Mouse (Mus musculus) myocyte (in vitro differentiated cells): ENCODE measurements at regions not wholly inside any gene's neighbourhood (a gene's known extent, or its start where the extent isn't known, plus 50 kb on each side); places are given as distances from the start of the nearest gene placed in this dataset.

Experiments used
- H3K27me3 ChIP-seq: one replicate; pipeline ENCODE4 v1.6.1; 2011; ENCODE audit not compliant: control insufficient read depth, insufficient read depth, insufficient read length
- H3K36me3 ChIP-seq: one replicate; pipeline ENCODE4 v1.6.1; 2011; ENCODE audit not compliant: control insufficient read depth, insufficient read depth
- H3K4me2 ChIP-seq: one replicate; pipeline ENCODE4 v1.6.1; 2011; ENCODE audit warnings: low read depth, control low read depth
- H3K4me3 ChIP-seq: one replicate; pipeline ENCODE4 v1.5.1; 2011; ENCODE audit warnings: mild to moderate bottlenecking, control low read depth, moderate library complexity
- H3K79me2 ChIP-seq: one replicate; pipeline ENCODE4 v1.6.1; 2011; ENCODE audit not compliant: control insufficient read depth, insufficient read depth
- H3ac ChIP-seq: one replicate; pipeline ENCODE4 v1.6.1; 2011; ENCODE audit not compliant: control insufficient read depth, insufficient read length
- CEBPB ChIP-seq: IDR thresholded peaks from 2 replicates; pipeline ENCODE4 v1.6.1; 2011; ENCODE audit warnings: mild to moderate bottlenecking, moderate library complexity; ENCODE audit not compliant: poor library complexity, insufficient read depth, severe bottlenecking
- E2F4 ChIP-seq: IDR thresholded peaks from one replicate; pipeline ENCODE4 v1.6.1; 2011; ENCODE audit warnings: mild to moderate bottlenecking, control low read depth, moderate library complexity; ENCODE audit not compliant: insufficient read depth
- MAX ChIP-seq: IDR thresholded peaks from one replicate; pipeline ENCODE4 v1.6.1; 2011; ENCODE audit warnings: low read depth, mild to moderate bottlenecking, control low read depth
- MYOD1 ChIP-seq, 3 experiments: IDR thresholded peaks; one replicate each; pipeline ENCODE4 v1.6.1; 2011; ENCODE audit warnings: control low read depth in 2 of 3, low read depth in 2 of 3, mild to moderate bottlenecking in 2 of 3, moderate library complexity in 1 of 3; ENCODE audit not compliant: insufficient read length in 2 of 3, control insufficient read depth in 1 of 3
- MYOG ChIP-seq, 3 experiments: IDR thresholded peaks; one replicate each; pipeline ENCODE4 v1.6.1; 2011; ENCODE audit warnings: control low read depth in 2 of 3, low read depth in 2 of 3, mild to moderate bottlenecking in 2 of 3; ENCODE audit not compliant: insufficient read length in 2 of 3, control insufficient read depth in 1 of 3, insufficient read depth in 1 of 3
- POLR2A ChIP-seq: IDR thresholded peaks from one replicate; pipeline ENCODE4 v1.6.1; 2011; ENCODE audit warnings: low read depth, mild to moderate bottlenecking, control low read depth, moderate library complexity; ENCODE audit not compliant: insufficient read length
- POLR2AphosphoS2 ChIP-seq: IDR thresholded peaks from one replicate; pipeline ENCODE4 v1.6.1; 2011; ENCODE audit warnings: low read depth, control low read depth; ENCODE audit not compliant: insufficient read length
- REST ChIP-seq: IDR thresholded peaks from one replicate; pipeline ENCODE4 v1.6.1; 2011; ENCODE audit warnings: mild to moderate bottlenecking, control low read depth, moderate library complexity; ENCODE audit not compliant: insufficient read depth, insufficient read length
- SRF ChIP-seq: IDR thresholded peaks from one replicate; pipeline ENCODE4 v1.6.1; 2011; ENCODE audit warnings: low read depth; ENCODE audit not compliant: control insufficient read depth, insufficient read length
- TCF12 ChIP-seq: IDR thresholded peaks from one replicate; pipeline ENCODE4 v1.6.1; 2011; ENCODE audit warnings: mild to moderate bottlenecking, control low read depth; ENCODE audit not compliant: poor library complexity, insufficient read depth, severe bottlenecking
- TCF3 ChIP-seq: IDR thresholded peaks from one replicate; pipeline ENCODE4 v1.6.1; 2011; ENCODE audit warnings: low read depth, control low read depth; ENCODE audit not compliant: insufficient read length
- USF1 ChIP-seq: IDR thresholded peaks from one replicate; pipeline ENCODE4 v1.6.1; 2011; ENCODE audit warnings: low read depth, mild to moderate bottlenecking, control low read depth, moderate library complexity

DNA sequence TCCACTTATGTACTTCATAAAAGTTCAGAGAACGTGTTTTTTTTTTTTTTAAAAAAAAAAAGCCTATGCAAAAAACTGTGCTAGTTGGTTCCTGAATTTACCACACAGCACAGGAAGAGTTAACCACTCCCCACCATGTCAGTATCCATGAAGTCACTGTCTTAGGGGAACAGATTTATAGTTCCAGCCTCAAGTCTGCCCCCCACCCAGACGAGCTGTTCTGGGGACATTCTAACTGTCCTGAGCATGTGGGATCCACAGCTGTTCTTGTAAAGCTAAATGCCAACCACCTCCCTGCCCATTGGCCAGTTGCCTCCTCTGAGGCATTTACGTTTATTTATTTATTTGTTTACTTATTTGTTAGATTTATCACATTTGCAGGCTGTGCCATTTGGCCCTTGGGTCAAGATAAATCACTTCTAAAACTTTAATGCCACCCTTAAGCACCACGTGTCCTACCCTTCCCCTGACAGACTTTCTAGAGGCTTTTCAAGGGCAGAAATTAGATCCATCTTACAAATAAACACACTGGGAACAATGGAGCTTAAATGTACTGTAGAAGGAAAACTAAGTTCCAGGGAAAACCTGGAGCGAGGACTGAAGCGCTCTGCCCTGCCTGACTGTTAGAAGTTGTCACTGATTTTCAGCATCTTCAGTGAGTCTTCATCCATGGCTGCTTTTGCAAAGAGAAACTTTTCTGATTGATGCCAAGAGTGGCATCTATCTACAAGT lies 343.7 kb upstream of the Nfe2l3 start:
- Histone ChIP-seq H3ac (no peak overlapping the region), H3K36me3 (no peaks in the 10 kb centered on the region), H3K4me3 (no peak overlapping the region), H3K27me3 (no peaks in the 10 kb centered on the region), H3K79me2 (no peaks in the 10 kb centered on the region), H3K4me2 (no peak overlapping the region)
- no peak for TF ChIP-seq MYOG (IDR thresholded peaks at IDR 0.05; ENCODE audit: control insufficient read depth in 1 of 3, insufficient read depth in 1 of 3, insufficient read length in 2 of 3, low read depth in 2 of 3)
- TF ChIP-seq TCF12 = no peak
- no peak for TF ChIP-seq POLR2AphosphoS2
- no peak for TF ChIP-seq USF1
- no peak for TF ChIP-seq CEBPB
- no peak for TF ChIP-seq MAX
- TF ChIP-seq TCF3 = no peak
- no peak for TF ChIP-seq REST
- TF ChIP-seq POLR2A = no peak
- TF ChIP-seq SRF = no peak
- TF ChIP-seq MYOD1 (IDR thresholded peaks at IDR 0.05; ENCODE audit: control insufficient read depth in 1 of 3, insufficient read length in 2 of 3, low read depth in 2 of 3) = no peak
- TF ChIP-seq E2F4 = no peak

DNA sequence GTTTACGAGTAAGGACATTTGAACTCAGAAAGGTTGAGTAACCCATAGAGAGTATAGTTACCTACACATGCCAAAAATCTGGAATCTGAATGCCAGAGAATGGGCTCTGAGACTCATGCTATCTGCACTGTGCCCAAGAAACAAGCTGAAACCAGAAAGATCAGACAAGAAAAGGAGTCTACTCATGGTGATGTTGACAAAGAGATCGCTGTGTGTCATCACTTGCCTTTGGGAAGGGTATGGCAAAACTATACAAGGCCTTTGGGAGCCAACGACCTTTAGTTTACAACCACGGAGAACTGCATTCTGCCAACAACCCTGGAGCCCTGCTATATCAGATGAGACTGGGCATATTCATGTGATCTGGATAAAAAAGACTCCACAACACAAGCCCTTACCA lies 339.3 kb upstream of the Nfe2l3 start:
- H3K36me3 ChIP-seq = no peaks in the 10 kb centered on the region
- no peaks in the 10 kb centered on the region for H3K79me2 ChIP-seq
- H3ac ChIP-seq = no peak overlapping the region
- no peak overlapping the region for H3K4me3 ChIP-seq
- no peaks in the 10 kb centered on the region for H3K27me3 ChIP-seq
- TF ChIP-seq POLR2A (no peak), TCF12 (no peak), USF1 (no peak), POLR2AphosphoS2 (no peak), MAX (no peak), E2F4 (no peak), MYOG (IDR thresholded peaks at IDR 0.05; ENCODE audit: control insufficient read depth in 1 of 3, insufficient read depth in 1 of 3, insufficient read length in 2 of 3, low read depth in 2 of 3) (no peak), MYOD1 (IDR thresholded peaks at IDR 0.05; ENCODE audit: control insufficient read depth in 1 of 3, insufficient read length in 2 of 3, low read depth in 2 of 3) (no peak), SRF (no peak), CEBPB (no peak), TCF3 (no peak), REST (no peak)
- H3K4me2 ChIP-seq = no peak overlapping the region

DNA sequence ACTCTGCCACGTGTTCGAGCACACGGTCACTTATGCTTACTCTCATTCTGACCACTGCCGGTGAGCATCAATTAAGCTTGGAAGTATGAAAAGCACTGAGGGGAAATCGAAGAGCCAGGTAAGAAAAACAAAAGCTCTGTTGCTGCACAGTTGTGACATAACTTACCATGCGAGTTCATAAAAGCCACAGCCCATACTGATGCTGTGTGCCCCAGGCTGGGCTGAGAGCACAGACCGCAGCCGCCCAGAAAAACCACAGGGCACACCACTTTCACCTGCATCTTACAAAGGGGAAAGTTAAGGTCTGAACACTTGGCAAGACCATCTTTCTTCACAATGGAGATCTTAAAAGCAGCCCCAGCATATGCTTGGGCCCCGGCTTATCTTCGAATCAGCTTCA lies 338.2 kb upstream of the Nfe2l3 start:
- no peaks in the 10 kb centered on the region for H3K27me3 ChIP-seq
- no peak overlapping the region for H3K4me3 ChIP-seq
- no peaks in the 10 kb centered on the region for H3K79me2 ChIP-seq
- H3K4me2 ChIP-seq = no peak overlapping the region
- no peak overlapping the region for H3ac ChIP-seq
- TF ChIP-seq MAX = no peak
- TF ChIP-seq REST = no peak
- TF ChIP-seq MYOD1 (IDR thresholded peaks at IDR 0.05; ENCODE audit: control insufficient read depth in 1 of 3, insufficient read length in 2 of 3, low read depth in 2 of 3) = no peak
- no peak for TF ChIP-seq TCF3
- no peak for TF ChIP-seq TCF12
- TF ChIP-seq POLR2A = no peak
- TF ChIP-seq SRF = no peak
- no peak for TF ChIP-seq USF1
- TF ChIP-seq POLR2AphosphoS2 = no peak
- TF ChIP-seq MYOG (IDR thresholded peaks at IDR 0.05; ENCODE audit: control insufficient read depth in 1 of 3, insufficient read depth in 1 of 3, insufficient read length in 2 of 3, low read depth in 2 of 3) = no peak
- TF ChIP-seq E2F4 = no peak
- TF ChIP-seq CEBPB = no peak
- H3K36me3 ChIP-seq = no peaks in the 10 kb centered on the region

DNA sequence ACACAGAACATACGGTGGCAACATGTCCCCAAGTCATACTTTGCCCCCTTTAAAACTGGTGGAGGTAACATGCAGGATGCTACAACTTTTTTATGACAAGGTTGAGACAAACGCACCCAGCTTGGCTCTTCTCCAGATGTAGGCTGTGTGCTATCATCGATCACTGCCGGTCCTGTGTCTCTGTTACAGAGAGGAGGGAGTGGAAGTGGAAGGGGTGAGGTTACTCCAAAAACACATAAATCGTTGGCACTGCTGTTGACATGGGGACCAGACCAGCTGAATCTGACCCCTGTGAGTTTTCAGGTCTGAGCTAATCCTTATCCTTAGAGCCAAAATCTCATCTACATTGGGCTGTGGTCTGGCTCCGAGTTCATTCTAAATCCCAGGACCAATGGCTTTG lies 335.0 kb upstream of the Nfe2l3 start:
- H3ac ChIP-seq = no peak overlapping the region
- H3K36me3 ChIP-seq = no peaks in the 10 kb centered on the region
- no peak for TF ChIP-seq TCF3
- no peak for TF ChIP-seq CEBPB
- no peak overlapping the region for H3K4me3 ChIP-seq
- H3K27me3 ChIP-seq = no peaks in the 10 kb centered on the region
- H3K79me2 ChIP-seq = no peaks in the 10 kb centered on the region
- no peak overlapping the region for H3K4me2 ChIP-seq

DNA sequence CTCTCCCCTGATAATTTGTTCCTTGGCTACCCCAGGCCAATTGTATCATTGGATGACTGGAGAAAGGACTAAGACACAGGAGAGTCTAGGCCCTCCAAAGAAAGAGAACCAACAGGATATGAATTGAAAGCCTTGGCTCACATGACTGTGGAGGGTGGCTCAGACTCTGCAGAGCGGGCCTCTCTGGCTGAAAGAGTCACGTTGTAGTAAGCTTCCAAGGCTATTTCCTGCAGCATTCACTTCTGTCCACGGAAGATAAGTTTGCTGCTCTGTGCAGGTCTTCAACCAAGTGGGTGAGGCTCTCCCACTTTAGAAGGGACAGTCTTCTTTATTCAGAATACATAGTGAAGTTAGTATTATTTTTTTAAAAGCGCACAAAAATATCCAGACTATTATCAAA lies 332.1 kb upstream of the Nfe2l3 start:
- TF ChIP-seq MAX (no peak), MYOG (IDR thresholded peaks at IDR 0.05; ENCODE audit: control insufficient read depth in 1 of 3, insufficient read depth in 1 of 3, insufficient read length in 2 of 3, low read depth in 2 of 3) (no peak), E2F4 (no peak), POLR2A (no peak), MYOD1 (IDR thresholded peaks at IDR 0.05; ENCODE audit: control insufficient read depth in 1 of 3, insufficient read length in 2 of 3, low read depth in 2 of 3) (no peak), SRF (no peak), TCF12 (no peak), POLR2AphosphoS2 (no peak), USF1 (no peak), CEBPB (no peak), TCF3 (no peak), REST (no peak)
- no peaks in the 10 kb centered on the region for H3K27me3 ChIP-seq
- H3K79me2 ChIP-seq = no peaks in the 10 kb centered on the region
- no peak overlapping the region for H3K4me3 ChIP-seq
- no peaks in the 10 kb centered on the region for H3K36me3 ChIP-seq
- H3ac ChIP-seq = no peak overlapping the region
- no peak overlapping the region for H3K4me2 ChIP-seq
